In genomic region chr2:118790221-118790550, GRCm38 (mm10) we compare ENCODE assay signal across 8 mouse cellular contexts. TPM values are rescaled to one million over a fixed set of nuclear protein-coding genes. Genes with fewer than 3 reads are reported as not detected.
DNase-seq lines count a peak whose midpoint lies in the region; ATAC-seq and TF ChIP-seq lines count a peak whose summit lies in the region.
"Had no signal": no experiment of that assay in that cellular context is flagged by ENCODE, and none has a peak within 500 bp of the region (broad histone marks: within the 10 kb centered on the region; RNA-seq: fewer than 3 reads in every experiment).

No protein-coding gene starts in this region.

- 48% methylated on average over 12 of the region's 12 CpGs for WGBS in forebrain, embryonic 16.5 days
- WGBS in limb, embryonic 15.5 days, result 59% methylated on average over 12 of the region's 12 CpGs
- WGBS in stomach, postnatal 0 days, result 54% methylated on average over 12 of the region's 12 CpGs

- no peak for ATAC-seq in megakaryocyte, adult 5-6 weeks (ENCODE audit: poor library complexity, severe bottlenecking)
- no peak for ATAC-seq in forebrain, embryonic 16.5 days
- no peak for ATAC-seq in limb, embryonic 15.5 days (ENCODE audit: insufficient number of reproducible peaks, low FRiP score, low TSS enrichment, low read depth)
- no peak for ATAC-seq in stomach, postnatal 0 days (ENCODE audit: low FRiP score, low TSS enrichment)

- TF ChIP-seq EP300 in stomach, postnatal 0 days (optimal IDR thresholded peaks at IDR 0.05), result no peak

- 0 out of 2 replicates have a peak, but pooled peaks cover 5% of the 10 kb centered on the region for H3K9me3 ChIP-seq in megakaryocyte, embryonic 14.5 days
- no peaks in the 10 kb centered on the region for H3K9me3 ChIP-seq in forebrain, embryonic 16.5 days (ENCODE audit: control insufficient read depth, low read length)
- no peaks in the 10 kb centered on the region for H3K9me3 ChIP-seq in limb, embryonic 15.5 days
- H3K9me3 ChIP-seq in stomach, postnatal 0 days (ENCODE audit: control insufficient read depth, low read length), result no peaks in the 10 kb centered on the region

- H3K4me2 ChIP-seq in forebrain, embryonic 16.5 days (ENCODE audit: low read length), result peak overlapping the region; percentile 37; the same call in 1 of the 2 replicates
- peak overlapping the region; percentile 41 for H3K4me2 ChIP-seq in limb, embryonic 15.5 days
- H3K4me2 ChIP-seq in stomach, postnatal 0 days (replicated peaks; ENCODE audit: low read depth), result peak overlapping the region; percentile 33

- no peak overlapping the region for H3K9ac ChIP-seq in forebrain, embryonic 16.5 days (replicated peaks; ENCODE audit: low read depth, low read length)
- no peak overlapping the region for H3K9ac ChIP-seq in limb, embryonic 15.5 days
- H3K9ac ChIP-seq in stomach, postnatal 0 days (ENCODE audit: low read length), result no peak overlapping the region

- H3K4me3 ChIP-seq in megakaryocyte, embryonic 14.5 days (replicated peaks), result peak overlapping the region; percentile 79
- H3K4me3 ChIP-seq in forebrain, embryonic 16.5 days (replicated peaks; ENCODE audit: low read length), result no peak overlapping the region
- H3K4me3 ChIP-seq in limb, embryonic 15.5 days, result 0 out of 2 replicates have a peak overlapping the region, but pooled peaks have one; percentile 8
- no peak overlapping the region for H3K4me3 ChIP-seq in stomach, postnatal 0 days (ENCODE audit: low read depth, low read length)

- H3K36me3 ChIP-seq in megakaryocyte, embryonic 14.5 days (replicated peaks; ENCODE audit: low read length), result no peaks in the 10 kb centered on the region
- peaks cover 5% of the 10 kb centered on the region; the same call in 1 of the 2 replicates for H3K36me3 ChIP-seq in forebrain, embryonic 16.5 days (ENCODE audit: control insufficient read depth, insufficient read depth)
- H3K36me3 ChIP-seq in limb, embryonic 15.5 days, result no peaks in the 10 kb centered on the region
- no peaks in the 10 kb centered on the region for H3K36me3 ChIP-seq in stomach, postnatal 0 days (ENCODE audit: control insufficient read depth, insufficient read depth, low read length)

- H3K27me3 ChIP-seq in megakaryocyte, embryonic 14.5 days (replicated peaks), result peaks cover 93% of the 10 kb centered on the region
- no peaks in the 10 kb centered on the region for H3K27me3 ChIP-seq in forebrain, embryonic 16.5 days (replicated peaks; ENCODE audit: control insufficient read depth, insufficient read depth, low read length)
- peaks cover 19% of the 10 kb centered on the region for H3K27me3 ChIP-seq in limb, embryonic 15.5 days
- no peaks in the 10 kb centered on the region for H3K27me3 ChIP-seq in stomach, postnatal 0 days (ENCODE audit: control insufficient read depth, insufficient read depth, low read length)

- peaks cover 17% of the 10 kb centered on the region for H3K4me1 ChIP-seq in megakaryocyte, embryonic 14.5 days
- H3K4me1 ChIP-seq in forebrain, embryonic 16.5 days (replicated peaks; ENCODE audit: control insufficient read depth, insufficient read depth, low read length), result peaks cover 13% of the 10 kb centered on the region
- H3K4me1 ChIP-seq in limb, embryonic 15.5 days, result peaks cover 9% of the 10 kb centered on the region
- H3K4me1 ChIP-seq in stomach, postnatal 0 days (replicated peaks; ENCODE audit: control insufficient read depth, insufficient read depth), result no peaks in the 10 kb centered on the region

- DNase-seq in stomach, postnatal 0 days (ENCODE audit: low spot score), result no peak
- no peak for DNase-seq in cerebellum, adult 11-12 months
- DNase-seq in layer of hippocampus, postnatal 14 days (ENCODE audit: low spot score in 2 of 2), result no peak

- no peak overlapping the region for H3K27ac ChIP-seq in forebrain, embryonic 16.5 days (ENCODE audit: low read length)
- no peak overlapping the region for H3K27ac ChIP-seq in limb, embryonic 15.5 days
- H3K27ac ChIP-seq in stomach, postnatal 0 days (replicated peaks), result no peak overlapping the region

- no peak for TF ChIP-seq CTCF in stomach, postnatal 0 days (IDR thresholded peaks at IDR 0.05; ENCODE audit: low read depth)

RNA-seq across cellular contexts. Expression of gene Disp2, which starts 10.7 kb away (rescaled TPM):
- 0.06 TPM in 1 of 2 replicates, not detected in the other for polyA plus RNA-seq in megakaryocyte, embryonic 14.5 days (2012; ENCODE audit: insufficient read depth, low replicate concordance)
- total RNA-seq in megakaryocyte, adult 5-6 weeks (2015), result 0.02 TPM in 1 of 2 replicates, not detected in the other
- not detected in 2 replicates for total RNA-seq in megakaryocyte, adult 5-6 weeks (2017)
- polyA plus RNA-seq in forebrain, embryonic 16.5 days (2015; fragmentation: Nextera tagmentation; extraction: Ambion mirVana), result 27.3 and 36.9 TPM in 2 replicates
- polyA plus RNA-seq in limb, embryonic 15.5 days (2015; fragmentation: Nextera tagmentation; extraction: Ambion mirVana), result 0.09 and 0.28 TPM in 2 replicates
- polyA plus RNA-seq in stomach, postnatal 0 days (2015; fragmentation: Nextera tagmentation; extraction: Ambion mirVana), result 1.0 and 1.1 TPM in 2 replicates
- 100 to 1,000 TPM; 218 to 234 TPM for total RNA-seq in layer of hippocampus, postnatal 14 days (2021)

RNA-seq across cellular contexts. Expression of gene Phgr1, which starts 17.6 kb away (rescaled TPM):
- polyA plus RNA-seq in megakaryocyte, embryonic 14.5 days (2012; ENCODE audit: insufficient read depth, low replicate concordance), result 17.2 and 54.9 TPM in 2 replicates
- total RNA-seq in megakaryocyte, adult 5-6 weeks (2015), result not detected in 2 replicates
- total RNA-seq in megakaryocyte, adult 5-6 weeks (2017), result not detected in 2 replicates
- polyA plus RNA-seq in forebrain, embryonic 16.5 days (2015; fragmentation: Nextera tagmentation; extraction: Ambion mirVana), result not detected in 2 replicates
- 2.7 and 3.8 TPM in 2 replicates for polyA plus RNA-seq in limb, embryonic 15.5 days (2015; fragmentation: Nextera tagmentation; extraction: Ambion mirVana)
- polyA plus RNA-seq in stomach, postnatal 0 days (2015; fragmentation: Nextera tagmentation; extraction: Ambion mirVana), result 165 and 184 TPM in 2 replicates
- total RNA-seq in layer of hippocampus, postnatal 14 days (2021), result not detected
- total RNA-seq: left cerebral cortex, adult 18-20 months had no signal

RNA-seq across cellular contexts. Expression of gene Knstrn, which starts 23.6 kb away (rescaled TPM):
- 48.4 and 154 TPM in 2 replicates for polyA plus RNA-seq in megakaryocyte, embryonic 14.5 days (2012; ENCODE audit: insufficient read depth, low replicate concordance)
- total RNA-seq in megakaryocyte, adult 5-6 weeks (2015), result 58.8 and 59.7 TPM in 2 replicates
- 182 and 217 TPM in 2 replicates for total RNA-seq in megakaryocyte, adult 5-6 weeks (2017)
- polyA plus RNA-seq in forebrain, embryonic 16.5 days (2015; fragmentation: Nextera tagmentation; extraction: Ambion mirVana), result 49.6 and 52.6 TPM in 2 replicates
- polyA plus RNA-seq in limb, embryonic 15.5 days (2015; fragmentation: Nextera tagmentation; extraction: Ambion mirVana), result 75.5 and 79.6 TPM in 2 replicates
- polyA plus RNA-seq in stomach, postnatal 0 days (2015; fragmentation: Nextera tagmentation; extraction: Ambion mirVana), result 26.6 and 29.0 TPM in 2 replicates
- 1 to 10 TPM; 2.4 to 3.2 TPM for total RNA-seq in layer of hippocampus, postnatal 14 days (2021)

RNA-seq across cellular contexts. Expression of gene Ccdc9b, which starts 27.7 kb away (rescaled TPM):
- 0.57 TPM in 1 of 2 replicates, not detected in the other for polyA plus RNA-seq in megakaryocyte, embryonic 14.5 days (2012; ENCODE audit: insufficient read depth, low replicate concordance)
- total RNA-seq in megakaryocyte, adult 5-6 weeks (2015), result 0.16 TPM in 1 of 2 replicates, not detected in the other
- 0.44 and 0.53 TPM in 2 replicates for total RNA-seq in megakaryocyte, adult 5-6 weeks (2017)
- 1.3 and 1.6 TPM in 2 replicates for polyA plus RNA-seq in forebrain, embryonic 16.5 days (2015; fragmentation: Nextera tagmentation; extraction: Ambion mirVana)
- polyA plus RNA-seq in limb, embryonic 15.5 days (2015; fragmentation: Nextera tagmentation; extraction: Ambion mirVana), result 3.1 and 3.4 TPM in 2 replicates
- polyA plus RNA-seq in stomach, postnatal 0 days (2015; fragmentation: Nextera tagmentation; extraction: Ambion mirVana), result 2.9 TPM in 2 replicates
- total RNA-seq in layer of hippocampus, postnatal 14 days (2021), result 1 to 10 TPM; 3.5 to 4.2 TPM

RNA-seq across cellular contexts. Expression of gene Inafm2, which starts 44.6 kb away (rescaled TPM):
- polyA plus RNA-seq in megakaryocyte, embryonic 14.5 days (2012; ENCODE audit: insufficient read depth, low replicate concordance), result 374 and 820 TPM in 2 replicates
- total RNA-seq in megakaryocyte, adult 5-6 weeks (2015), result 12.0 and 15.3 TPM in 2 replicates
- total RNA-seq in megakaryocyte, adult 5-6 weeks (2017), result 10.6 and 11.2 TPM in 2 replicates
- polyA plus RNA-seq in forebrain, embryonic 16.5 days (2015; fragmentation: Nextera tagmentation; extraction: Ambion mirVana), result 24.4 and 27.0 TPM in 2 replicates
- 18.1 and 19.8 TPM in 2 replicates for polyA plus RNA-seq in limb, embryonic 15.5 days (2015; fragmentation: Nextera tagmentation; extraction: Ambion mirVana)
- polyA plus RNA-seq in stomach, postnatal 0 days (2015; fragmentation: Nextera tagmentation; extraction: Ambion mirVana), result 33.8 and 36.7 TPM in 2 replicates
- total RNA-seq in layer of hippocampus, postnatal 14 days (2021), result 10 to 100 TPM; 38.8 to 39.7 TPM

Comparison
In these comparisons a context has a peak if more than half of its experiments do, and no peak if none do; other contexts are left out.
1. H3K4me3 ChIP-seq: peak in megakaryocyte, embryonic 14.5 days (single experiment) and limb, embryonic 15.5 days (single experiment); none in forebrain, embryonic 16.5 days (single experiment) and stomach, postnatal 0 days (single experiment).
2. RNA of gene Disp2, which starts 10.7 kb away (polyA plus RNA-seq): 27.3 to 36.9 TPM in forebrain, embryonic 16.5 days; 1.0 to 1.1 TPM in stomach, postnatal 0 days, 0.09 to 0.28 TPM in limb, embryonic 15.5 days and 0.06 TPM in megakaryocyte, embryonic 14.5 days; every median in the first group is over 10 times any median in the second.
3. Peak in every context shown above with its lines, with median percentiles within 50 percentile points of each other: H3K4me2 ChIP-seq.